Mouse (Mus musculus): ENCODE measurements around the gene Nrl.

Gene Nrl

GRCm38 (mm10) chr14:55526674-55527073 is 1.9 kb upstream of the Nrl start:
- DNase-seq: no peak

- no peak for DNase-seq
Measured at GRCm38 (mm10) chr14:55524062-55524461, 719 bp downstream of the Nrl start.

- peak; percentile 86 for DNase-seq
Measured at GRCm38 (mm10) chr14:55520451-55521361, 4.1 kb downstream of the Nrl start.

GRCm38 (mm10) chr14:55519604-55520003 is 5.2 kb downstream of the Nrl start:
- peak; percentile 85 for DNase-seq

GRCm38 (mm10) chr14:55518897-55519296 is 5.9 kb downstream of the Nrl start:
- no peak for DNase-seq

GRCm38 (mm10) chr14:55515846-55516245 is 8.9 kb downstream of the Nrl start:
- DNase-seq: no peak

GRCm38 (mm10) chr14:55513927-55514326 is 10.9 kb downstream of the Nrl start:
- DNase-seq: peak; percentile 77

GRCm38 (mm10) chr14:55511037-55511436 is 13.7 kb downstream of the Nrl start:
- peak; percentile 77 for DNase-seq

GRCm38 (mm10) chr14:55510125-55510731 is 14.6 kb downstream of the Nrl start, which contains the start of gene Cpne6:
TSS of gene Cpne6 (plus strand) at chr14:55510445.
- DNase-seq: peak; percentile 85

- peak; percentile 78 for DNase-seq
Measured at GRCm38 (mm10) chr14:55509540-55509939, 15.2 kb downstream of the Nrl start.

GRCm38 (mm10) chr14:55507801-55508200 is 17.0 kb downstream of the Nrl start:
- DNase-seq: no peak

GRCm38 (mm10) chr14:55505612-55506011 is 19.2 kb downstream of the Nrl start:
- no peak for DNase-seq

GRCm38 (mm10) chr14:55497449-55497821 is 27.3 kb downstream of the Nrl start:
- peak; percentile 97 for DNase-seq

- DNase-seq: peak; percentile 90
Measured at GRCm38 (mm10) chr14:55496761-55497448, 27.9 kb downstream of the Nrl start.

- no peak for DNase-seq
Measured at GRCm38 (mm10) chr14:55495509-55496240, 29.1 kb downstream of the Nrl start.

GRCm38 (mm10) chr14:55492103-55492502 is 32.7 kb downstream of the Nrl start:
- no peak for DNase-seq

GRCm38 (mm10) chr14:55491291-55491833 is 33.4 kb downstream of the Nrl start:
- peak; percentile 97 for DNase-seq

- DNase-seq: peak; percentile 97
Measured at GRCm38 (mm10) chr14:55490361-55491201, 34.2 kb downstream of the Nrl start, which contains the start of gene Carmil3. TSS of gene Carmil3 (plus strand) at chr14:55490651.

GRCm38 (mm10) chr14:55486836-55487235 is 37.9 kb downstream of the Nrl start:
- no peak for DNase-seq

- DNase-seq: no peak
Measured at GRCm38 (mm10) chr14:55484430-55485085, 40.2 kb downstream of the Nrl start.

GRCm38 (mm10) chr14:55479629-55480028 is 45.2 kb downstream of the Nrl start:
- DNase-seq: peak; percentile 83

Data from heart, adult 11 months (tissue).